Mouse (Mus musculus) hindbrain, embryonic 16.5 days (tissue): ENCODE data around the gene Chd2. TPM values are rescaled to one million over a fixed set of nuclear protein-coding genes. Genes with fewer than 3 reads are reported as not detected.

Source experiments
- ATAC-seq: fragments of 200-750 bp; cut with Nextera tagmentation; 2 replicates; pipeline ENCODE4 v1.8.0; 2017; ENCODE audit warnings: moderate TSS enrichment, moderate library complexity
- H3K27ac ChIP-seq: fragments of 300-500 bp; sonication (generic); 2 replicates; pipeline ENCODE4 v1.5.1; 2014; ENCODE audit warnings: low read depth, mild to moderate bottlenecking, control low read depth, low read length, moderate library complexity
- H3K27me3 ChIP-seq: fragments of 300-500 bp; sonication (generic); replicated peaks from 2 replicates; pipeline ENCODE4 v1.6.1; 2014; ENCODE audit warnings: low read length; ENCODE audit not compliant: control insufficient read depth, insufficient read depth
- H3K36me3 ChIP-seq: fragments of 300-500 bp; sonication (generic); 2 replicates; pipeline ENCODE4 v1.6.1; 2014; ENCODE audit warnings: mild to moderate bottlenecking, low read length, moderate library complexity, mixed read lengths; ENCODE audit not compliant: control insufficient read depth, insufficient read depth
- H3K4me1 ChIP-seq: fragments of 300-500 bp; sonication (generic); 2 replicates; pipeline ENCODE4 v1.6.1; 2014; ENCODE audit warnings: low read depth, low read length; ENCODE audit not compliant: control insufficient read depth, insufficient read depth
- H3K4me2 ChIP-seq: fragments of 300-500 bp; sonication (generic); 2 replicates; pipeline ENCODE4 v1.6.1; 2014; ENCODE audit warnings: mild to moderate bottlenecking, low read length, control low read depth, moderate library complexity
- H3K4me3 ChIP-seq: fragments of 300-500 bp; sonication (generic); 2 replicates; pipeline ENCODE4 v1.5.1; 2014; ENCODE audit warnings: mild to moderate bottlenecking, low read length, control low read depth, moderate library complexity
- H3K9ac ChIP-seq: fragments of 300-500 bp; sonication (generic); 2 replicates; pipeline ENCODE4 v1.6.1; 2014; ENCODE audit warnings: low read depth, mild to moderate bottlenecking, control low read depth, low read length, moderate library complexity
- H3K9me3 ChIP-seq: fragments of 300-500 bp; sonication (generic); 2 replicates; pipeline ENCODE4 v1.6.1; 2014; ENCODE audit warnings: mild to moderate bottlenecking, low read length, moderate library complexity; ENCODE audit not compliant: control insufficient read depth
- WGBS: fragments of 180-500 bp; shearing (Covaris S2); extraction: QIAGEN DNeasy Blood & Tissue Kit; methylation state at CpG from one replicate; pipeline ENCODE4 v1.1.7; 2014; 5-methylcytosine and 5-hydroxymethylcytosine counted together
- polyA plus RNA-seq: library from polyadenylated mRNA; unstranded; fragments of >200 nt; fragmentation: Nextera tagmentation; extraction: Ambion mirVana; gene quantifications from 2 replicates; pipeline ENCODE4 v1.2.1, GENCODE M21; 2015

Gene Chd2
- polyA plus RNA-seq, 1 experiment from 2014 or later = 35.3 TPM

- 87% methylated on average over 8 of the region's 8 CpGs for WGBS
- H3K4me3 ChIP-seq = no peak overlapping the region
- H3K36me3 ChIP-seq = peaks cover 22% of the 10 kb centered on the region
- no peaks in the 10 kb centered on the region for H3K27me3 ChIP-seq
- H3K4me2 ChIP-seq = no peak overlapping the region
- H3K4me1 ChIP-seq = peaks cover 11% of the 10 kb centered on the region
- H3K27ac ChIP-seq = no peak overlapping the region
- H3K9ac ChIP-seq = no peak overlapping the region
- H3K9me3 ChIP-seq = no peaks in the 10 kb centered on the region
- no peak for ATAC-seq
These were observed 114.8 kb downstream of the Chd2 start for GRCm38 (mm10) chr7:73426752-73427386.

GRCm38 (mm10) chr7:73426235-73426634 is 115.4 kb downstream of the Chd2 start:
- H3K36me3 ChIP-seq = peaks cover 22% of the 10 kb centered on the region
- H3K4me3 ChIP-seq = no peak overlapping the region
- 64% methylated on average over 3 of the region's 3 CpGs for WGBS
- H3K4me1 ChIP-seq = peaks cover 17% of the 10 kb centered on the region
- H3K9me3 ChIP-seq = no peaks in the 10 kb centered on the region
- no peak overlapping the region for H3K9ac ChIP-seq
- H3K27me3 ChIP-seq = no peaks in the 10 kb centered on the region
- no peak overlapping the region for H3K27ac ChIP-seq
- no peak overlapping the region for H3K4me2 ChIP-seq
- ATAC-seq = no peak

GRCm38 (mm10) chr7:73425451-73425850 is 116.2 kb downstream of the Chd2 start:
- H3K27ac ChIP-seq = peak overlapping the region; percentile 57; the same call in 1 of the 2 replicates
- no peaks in the 10 kb centered on the region for H3K9me3 ChIP-seq
- H3K36me3 ChIP-seq = peaks cover 22% of the 10 kb centered on the region
- no peak overlapping the region for H3K9ac ChIP-seq
- peaks cover 17% of the 10 kb centered on the region for H3K4me1 ChIP-seq
- H3K4me3 ChIP-seq = no peak overlapping the region
- WGBS = 91% methylated on average over 7 of the region's 7 CpGs
- H3K27me3 ChIP-seq = no peaks in the 10 kb centered on the region
- ATAC-seq = no peak
- no peak overlapping the region for H3K4me2 ChIP-seq

- Histone ChIP-seq H3K9ac (no peak overlapping the region), H3K27me3 (no peaks in the 10 kb centered on the region), H3K4me1 (peaks cover 17% of the 10 kb centered on the region), H3K36me3 (peaks cover 21% of the 10 kb centered on the region), H3K4me3 (no peak overlapping the region), H3K9me3 (no peaks in the 10 kb centered on the region), H3K4me2 (no peak overlapping the region), H3K27ac (peak overlapping the region; percentile 57)
- 34% methylated on average over 3 of the region's 3 CpGs for WGBS
- ATAC-seq = 0 out of 2 replicates have a peak, but pooled peaks have one; percentile 12
These were observed 116.9 kb downstream of the Chd2 start for GRCm38 (mm10) chr7:73424705-73425104.

- peaks cover 17% of the 10 kb centered on the region for H3K36me3 ChIP-seq
- ATAC-seq = no peak
- no peak overlapping the region for H3K4me2 ChIP-seq
- no peak overlapping the region for H3K4me3 ChIP-seq
- H3K9me3 ChIP-seq = no peaks in the 10 kb centered on the region
- H3K27ac ChIP-seq = peak overlapping the region; percentile 57
- H3K27me3 ChIP-seq = no peaks in the 10 kb centered on the region
- H3K9ac ChIP-seq = no peak overlapping the region
- H3K4me1 ChIP-seq = peaks cover 17% of the 10 kb centered on the region
- WGBS = 17% methylated on average over 3 of the region's 3 CpGs
These were observed 117.4 kb downstream of the Chd2 start for GRCm38 (mm10) chr7:73424243-73424642.

- no peak for ATAC-seq
- H3K9ac ChIP-seq = no peak overlapping the region
- H3K36me3 ChIP-seq = peaks cover 9% of the 10 kb centered on the region
- peaks cover 17% of the 10 kb centered on the region for H3K4me1 ChIP-seq
- no peak overlapping the region for H3K4me2 ChIP-seq
- H3K9me3 ChIP-seq = no peaks in the 10 kb centered on the region
- H3K27ac ChIP-seq = no peak overlapping the region
- no peaks in the 10 kb centered on the region for H3K27me3 ChIP-seq
- H3K4me3 ChIP-seq = no peak overlapping the region
- 72% methylated on average over 13 of the region's 13 CpGs for WGBS
These were observed 118.4 kb downstream of the Chd2 start for GRCm38 (mm10) chr7:73423236-73423635.

GRCm38 (mm10) chr7:73422223-73423113 is 119.2 kb downstream of the Chd2 start:
- peak; percentile 60 for ATAC-seq
- peaks cover 12% of the 10 kb centered on the region for H3K36me3 ChIP-seq
- no peak overlapping the region for H3K9ac ChIP-seq
- peak overlapping the region; percentile 32; the same call in 1 of the 2 replicates for H3K27ac ChIP-seq
- no peaks in the 10 kb centered on the region for H3K9me3 ChIP-seq
- WGBS = 20% methylated on average over 12 of the region's 12 CpGs
- no peak overlapping the region for H3K4me3 ChIP-seq
- H3K4me2 ChIP-seq = no peak overlapping the region
- H3K27me3 ChIP-seq = no peaks in the 10 kb centered on the region
- H3K4me1 ChIP-seq = peaks cover 17% of the 10 kb centered on the region

- H3K27me3 ChIP-seq = no peaks in the 10 kb centered on the region
- 39% methylated on average over 9 of the region's 9 CpGs for WGBS
- H3K4me2 ChIP-seq = no peak overlapping the region
- H3K4me1 ChIP-seq = peaks cover 17% of the 10 kb centered on the region
- H3K27ac ChIP-seq = peak overlapping the region; percentile 53
- ATAC-seq = peak; percentile 46; the same call in 1 of the 2 replicates
- H3K9ac ChIP-seq = no peak overlapping the region
- no peaks in the 10 kb centered on the region for H3K9me3 ChIP-seq
- peaks cover 5% of the 10 kb centered on the region; the same call in 1 of the 2 replicates for H3K36me3 ChIP-seq
- H3K4me3 ChIP-seq = no peak overlapping the region
These were observed 120.2 kb downstream of the Chd2 start for GRCm38 (mm10) chr7:73421278-73422015.
